Mouse (Mus musculus) thymus, postnatal 10 days (tissue): Measurements from ENCODE around the gene Add2.
A peak's percentile ranks its signal among the peaks of the same experiment; 100 is the strongest.

Experiments used
- DNase-seq, 2 experiments: peaks; one replicate each; pipeline ENCODE4 v3.0.0; 2021; ENCODE audit warnings: low spot score in 2 of 2

The Add2 gene

DNA sequence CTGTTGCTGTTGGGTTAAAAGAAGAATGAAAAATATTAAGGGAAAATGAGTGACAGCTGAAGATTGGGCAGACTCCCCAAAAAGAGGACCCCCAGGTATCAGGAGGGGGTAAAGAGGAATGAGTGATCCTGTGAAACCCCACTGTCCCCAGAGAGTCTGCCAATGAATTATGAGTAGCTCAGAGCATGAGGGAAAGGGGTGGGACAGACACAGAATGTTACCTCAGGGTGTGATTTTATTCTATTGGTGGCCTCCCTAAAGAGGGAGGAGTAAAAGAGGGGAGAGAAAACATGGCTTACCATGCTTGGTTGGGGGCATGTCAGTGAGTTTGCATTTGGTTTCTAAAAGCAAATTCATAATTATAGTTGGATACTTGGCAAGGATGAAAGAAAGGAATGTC is 50.8 kb downstream of the Add2 start:
- no peak for DNase-seq

DNA sequence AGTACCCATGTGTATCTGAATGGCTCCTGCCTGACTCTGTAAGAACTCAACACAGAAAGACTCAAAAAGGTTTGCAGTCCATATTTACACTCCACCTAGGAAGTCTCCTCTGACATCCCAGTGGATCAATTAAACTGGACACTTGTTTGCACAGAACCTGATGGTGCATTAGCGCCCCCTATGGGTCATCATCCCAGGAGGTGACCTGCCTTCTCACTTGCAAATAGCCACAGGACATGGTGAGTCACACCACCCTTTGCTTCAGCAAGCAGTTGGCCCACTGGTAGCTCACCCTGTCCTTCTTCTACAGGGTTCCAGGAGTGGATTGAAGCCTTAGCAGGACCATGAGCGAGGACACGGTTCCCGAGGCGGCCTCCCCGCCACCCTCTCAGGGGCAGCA is 57.0 kb downstream of the Add2 start:
- peak in 1 of 2 experiments; percentile 35 for DNase-seq

DNA sequence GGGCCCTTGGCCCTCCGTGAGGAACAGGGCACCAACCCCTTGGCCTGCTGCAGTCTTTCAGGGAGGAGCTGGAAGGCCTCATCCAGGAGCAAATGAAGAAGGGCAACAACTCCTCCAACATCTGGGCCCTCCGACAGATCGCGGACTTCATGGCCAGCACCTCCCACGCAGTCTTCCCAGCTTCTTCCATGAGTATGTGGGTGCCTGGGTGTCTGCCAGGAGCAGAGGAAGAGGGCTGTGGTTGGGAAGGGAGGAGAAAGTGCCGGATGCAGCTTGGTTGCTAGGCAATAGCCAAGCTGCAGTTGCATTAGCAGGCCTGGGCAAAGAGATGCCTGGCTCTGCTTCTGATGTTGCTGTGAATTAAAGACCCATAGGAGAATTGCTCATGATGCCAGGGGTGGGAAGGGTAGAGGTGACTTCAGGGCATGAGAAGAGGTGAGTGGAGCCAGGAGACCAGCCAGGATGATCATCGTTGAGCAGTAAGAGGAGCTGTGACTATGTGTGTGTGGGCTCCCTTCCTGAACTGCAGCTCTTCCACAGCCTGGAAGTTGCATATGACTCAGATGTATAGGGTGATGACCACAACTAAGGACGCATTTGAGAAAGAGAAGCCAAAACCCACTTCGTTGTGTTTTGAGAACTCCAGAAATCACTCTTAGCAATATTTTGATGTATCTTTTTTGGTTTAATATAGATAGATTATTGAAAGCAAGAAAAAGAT is 58.5 kb downstream of the Add2 start:
- no peak for DNase-seq

GRCm38 (mm10) chr6:86087813-86088212 is 59.3 kb downstream of the Add2 start:
- DNase-seq: no peak

DNA sequence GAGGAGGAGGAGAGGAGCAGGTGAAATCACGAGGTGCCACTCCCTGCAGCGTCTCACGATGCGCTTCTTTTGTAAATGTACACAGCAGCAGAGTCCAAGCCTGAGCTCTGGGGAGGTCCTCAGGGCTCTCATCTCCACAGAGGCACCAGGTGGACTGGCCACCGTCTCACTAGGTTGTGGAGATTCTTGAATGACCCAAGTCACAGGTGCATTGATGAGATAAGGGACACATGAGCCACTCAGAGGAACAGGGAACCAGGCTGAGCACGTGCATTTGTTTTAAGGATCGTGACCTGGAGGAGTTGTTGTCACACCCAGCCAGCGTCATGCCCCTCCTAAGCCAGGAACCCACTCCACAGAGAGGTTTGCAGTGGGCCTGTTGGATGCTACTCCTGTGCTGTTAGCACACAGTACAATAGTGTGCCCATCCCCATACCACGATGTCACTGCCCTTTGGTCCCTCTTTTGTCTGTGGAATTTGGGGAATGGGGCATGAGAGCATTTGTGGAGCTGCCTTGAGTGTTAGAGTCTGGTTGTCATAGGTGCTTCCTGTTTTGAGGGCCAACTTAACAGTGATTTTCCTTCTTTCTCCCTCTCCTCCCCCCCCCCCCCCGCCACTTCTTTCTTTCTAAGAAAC is 65.8 kb downstream of the Add2 start:
- DNase-seq: no peak

GRCm38 (mm10) chr6:86095518-86095917 is 67.0 kb downstream of the Add2 start:
- no peak for DNase-seq

GRCm38 (mm10) chr6:86096733-86097132 is 68.3 kb downstream of the Add2 start:
- DNase-seq: no peak

DNA sequence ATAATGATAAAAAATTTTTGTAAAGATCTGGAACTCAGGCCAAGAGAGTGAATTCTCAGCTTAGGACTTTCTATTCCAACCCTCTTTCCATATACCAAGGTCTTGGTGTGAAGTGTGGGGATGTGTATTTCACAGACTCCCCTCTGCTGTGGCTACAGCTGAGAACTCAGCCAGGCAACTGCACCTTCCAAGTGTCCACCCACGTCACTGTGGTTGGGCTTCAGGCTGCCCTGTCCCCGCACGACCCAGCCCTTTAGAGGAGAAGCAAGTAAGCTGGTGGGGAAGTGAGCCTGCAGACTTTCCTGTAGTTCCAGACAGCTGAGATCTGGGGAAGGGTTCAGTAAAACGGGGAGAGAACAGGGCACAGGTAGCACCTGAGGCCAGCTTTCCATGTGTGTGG is 68.7 kb downstream of the Add2 start:
- no peak for DNase-seq

GRCm38 (mm10) chr6:86099003-86099402 is 70.5 kb downstream of the Add2 start:
- DNase-seq: no peak

DNA sequence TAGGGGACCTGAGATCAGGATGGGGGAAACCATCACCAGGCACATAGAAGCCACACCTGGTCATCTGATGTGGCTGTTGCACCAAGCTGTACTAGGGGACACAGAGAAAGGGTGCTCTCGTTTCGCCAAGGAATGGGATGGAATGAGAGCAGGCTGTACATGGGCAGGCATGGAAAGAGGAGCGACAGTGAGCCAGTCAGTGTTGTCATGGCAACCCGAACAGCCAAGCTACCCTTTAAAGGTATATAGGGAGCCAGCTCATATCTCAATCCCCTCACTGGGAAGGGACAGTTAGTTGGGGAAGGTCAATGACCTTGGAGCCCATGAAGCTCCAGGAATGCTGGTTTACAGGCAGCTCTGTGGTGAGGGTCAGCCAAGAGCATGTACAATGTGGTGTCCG is 73.0 kb downstream of the Add2 start:
- no peak for DNase-seq

DNA sequence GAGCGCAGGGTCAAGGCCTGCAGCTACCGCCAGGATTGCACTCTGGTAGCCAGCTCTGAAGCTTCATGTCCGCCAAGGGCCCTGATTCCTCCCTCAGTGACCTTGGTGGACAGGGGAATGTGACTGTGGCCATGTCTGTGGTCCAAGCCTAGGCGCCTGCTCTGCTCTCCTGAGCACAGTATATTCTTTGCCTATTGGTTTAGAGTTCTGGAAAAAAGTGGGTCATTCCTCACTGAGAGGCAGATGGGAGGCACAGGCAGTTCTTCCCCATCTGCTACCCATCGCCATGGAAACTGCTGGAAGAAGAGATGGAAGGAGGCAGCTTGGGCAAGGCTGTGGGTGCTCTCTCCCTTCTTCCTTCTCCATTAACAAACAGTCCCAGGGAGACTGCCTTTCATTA is 74.4 kb downstream of the Add2 start:
- no peak for DNase-seq

DNA sequence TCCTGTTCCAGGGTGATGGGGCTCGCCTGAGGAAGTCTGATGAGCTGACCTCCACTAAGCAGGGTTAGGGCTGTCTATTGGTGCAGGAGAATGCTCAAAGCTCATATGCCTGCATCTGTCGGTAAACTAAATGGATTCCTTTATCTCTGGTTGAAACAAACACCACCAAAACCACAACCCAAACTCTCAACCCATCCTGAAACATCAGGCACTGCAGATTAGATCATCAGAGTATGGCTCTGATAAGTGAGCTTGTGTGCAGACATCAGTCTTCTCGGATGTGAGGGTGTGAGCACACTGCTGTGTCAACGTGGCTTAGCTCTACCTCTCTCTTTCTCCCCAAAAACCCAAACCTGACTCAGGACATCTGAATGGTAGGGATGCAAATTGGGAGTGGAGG is 75.1 kb downstream of the Add2 start:
- no peak for DNase-seq

DNA sequence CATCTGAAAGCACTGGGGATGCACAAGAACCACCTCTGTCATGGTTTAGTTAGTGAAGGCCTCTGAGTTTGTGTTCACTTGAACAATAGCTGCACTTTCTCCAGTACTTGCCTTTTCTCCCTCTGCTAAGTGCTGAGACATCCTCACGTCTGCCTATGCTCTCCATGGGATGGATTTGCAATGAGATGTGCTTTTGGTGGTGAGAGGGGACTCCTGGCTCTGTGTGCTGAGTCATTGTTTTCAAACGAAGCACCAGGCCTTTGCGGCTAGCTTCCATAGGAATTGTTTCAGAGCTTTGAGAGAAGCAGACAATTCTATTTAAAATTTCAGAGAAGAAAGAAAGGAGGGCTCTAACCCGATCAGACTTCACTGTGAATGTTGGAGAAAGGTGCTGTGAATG is 76.2 kb downstream of the Add2 start:
- no peak for DNase-seq

- no peak for DNase-seq
These were observed 77.6 kb downstream of the Add2 start for GRCm38 (mm10) chr6:86106045-86106444.

DNA sequence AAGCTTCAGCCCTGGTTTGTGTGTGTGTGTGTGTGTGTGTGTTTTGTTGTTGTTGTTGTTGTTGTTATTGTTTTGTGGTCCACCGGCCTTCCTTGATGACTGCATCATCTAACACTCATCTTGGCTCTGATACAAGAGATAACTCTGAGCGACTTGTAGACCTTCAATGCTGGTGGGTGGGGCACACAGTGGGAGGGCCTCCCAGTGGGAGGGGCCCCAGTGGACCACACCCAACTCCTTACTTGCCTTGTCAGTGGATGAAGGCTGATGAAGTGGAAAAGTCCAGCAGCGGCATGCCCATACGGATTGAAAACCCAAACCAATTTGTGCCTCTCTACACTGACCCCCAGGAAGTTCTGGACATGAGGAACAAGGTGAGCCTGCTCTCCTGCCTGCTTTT is 78.6 kb downstream of the Add2 start:
- no peak for DNase-seq

DNA sequence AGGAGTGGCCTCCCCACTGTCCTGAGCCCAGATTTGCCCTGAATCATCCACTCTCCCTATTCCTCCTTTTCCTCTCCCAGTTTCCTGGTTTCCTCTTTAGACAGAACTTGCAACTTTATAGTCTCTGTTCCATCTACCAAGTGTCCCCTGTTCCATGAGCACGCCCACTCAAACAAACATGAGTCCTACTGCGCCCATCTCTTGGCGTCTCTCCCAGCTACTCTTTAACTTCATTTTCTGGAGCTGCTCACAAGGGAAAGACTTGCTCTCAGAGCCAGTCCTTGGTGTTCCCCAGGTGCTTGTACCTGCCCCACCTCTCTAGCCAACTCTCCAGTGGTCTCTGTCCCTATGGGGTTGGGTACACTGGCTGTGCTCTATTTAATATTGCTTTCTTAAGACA is 87.4 kb downstream of the Add2 start:
- no peak for DNase-seq

- DNase-seq: no peak
These were observed 94.6 kb downstream of the Add2 start for GRCm38 (mm10) chr6:86123057-86123456.

- no peak for DNase-seq
These were observed 97.3 kb downstream of the Add2 start for GRCm38 (mm10) chr6:86125761-86126160.

GRCm38 (mm10) chr6:86126953-86127581 is 98.6 kb downstream of the Add2 start:
- DNase-seq: peak; percentile 22 to 59

- peak in 1 of 2 experiments; percentile 32 for DNase-seq
These were observed 100.0 kb downstream of the Add2 start for GRCm38 (mm10) chr6:86128504-86128903.

DNA sequence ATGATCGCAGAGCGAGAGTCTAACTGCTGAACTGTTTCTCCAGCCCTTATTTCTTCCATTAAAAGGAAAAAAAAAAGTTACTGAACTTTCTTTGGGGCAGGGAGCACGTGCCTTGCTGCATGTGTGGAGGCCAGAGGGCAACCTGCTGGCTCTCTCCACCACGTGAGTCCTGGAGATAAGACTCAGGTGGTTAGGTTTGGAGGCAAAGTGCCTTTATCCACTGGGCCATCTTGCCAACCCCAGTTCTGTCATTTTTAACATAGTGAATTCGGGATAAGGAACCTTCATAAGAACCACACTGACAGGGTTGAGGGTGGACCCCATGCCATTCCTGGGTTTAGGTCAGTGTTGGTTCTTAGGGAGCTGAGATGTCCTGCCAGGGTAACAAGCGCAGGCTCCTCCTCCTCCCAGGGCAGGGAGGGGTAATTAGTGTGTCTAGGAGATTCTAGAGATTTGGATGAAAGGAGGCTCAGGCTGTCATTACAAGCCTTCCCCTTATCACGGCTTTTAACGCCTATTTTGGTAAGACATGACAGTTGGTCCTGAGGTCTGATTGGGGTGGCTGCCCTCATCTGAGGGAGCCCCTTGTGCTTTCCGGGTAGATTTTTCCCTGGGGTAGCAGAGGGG is 101.5 kb downstream of the Add2 start:
- DNase-seq: no peak

DNA sequence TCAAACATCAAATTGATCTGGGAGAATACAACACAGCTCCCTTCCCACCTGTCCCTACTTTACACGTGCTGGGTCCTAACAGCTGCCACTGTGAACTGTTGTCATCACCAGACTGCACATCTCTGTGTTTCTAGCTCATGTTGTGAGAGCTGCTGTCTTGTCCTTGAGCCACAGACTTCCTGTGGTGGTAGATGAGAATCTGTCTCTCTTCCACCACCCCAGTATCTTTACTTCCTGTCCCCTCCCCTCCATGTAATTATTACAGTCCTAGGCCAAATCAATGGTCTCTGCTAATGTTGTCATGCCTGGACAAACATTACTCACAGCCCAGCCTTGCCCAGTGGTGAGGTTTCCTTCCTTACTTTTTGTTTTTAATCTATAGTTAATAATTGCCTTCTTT is 105.4 kb downstream of the Add2 start:
- DNase-seq: no peak

DNA sequence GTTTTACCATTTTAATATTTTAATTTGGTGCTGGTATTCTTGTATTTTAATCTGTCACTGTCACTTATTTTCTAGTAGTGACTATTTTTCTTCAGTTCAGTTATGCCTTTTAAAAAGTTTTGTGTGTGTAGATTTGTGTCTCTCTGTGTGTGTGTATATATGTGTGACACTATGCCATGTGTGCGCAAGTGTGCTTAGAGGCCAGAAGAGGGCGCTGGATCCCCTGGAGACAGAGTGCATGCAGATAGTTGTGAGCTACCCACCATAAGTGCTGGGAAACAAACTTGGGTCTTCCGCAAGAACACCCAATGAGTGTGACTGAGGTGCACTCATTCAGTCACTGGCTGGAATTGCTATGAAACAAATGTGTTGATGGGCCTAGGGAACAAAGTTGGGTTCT is 107.7 kb downstream of the Add2 start:
- DNase-seq: no peak
